In genomic region chr11:120256981-120257820, GRCm38 (mm10) we compare ENCODE assay signal across 10 mouse cellular contexts. TPM values are rescaled to one million over a fixed set of nuclear protein-coding genes. Genes with fewer than 3 reads are reported as not detected.
A peak's percentile ranks its signal among the peaks of the same experiment; 100 is the strongest.
DNase-seq lines count a peak whose midpoint lies in the region; ATAC-seq lines count a peak whose summit lies in the region.
"Had no signal": no experiment of that assay in that cellular context is flagged by ENCODE, and none has a peak within 500 bp of the region (broad histone marks: within the 10 kb centered on the region; RNA-seq: fewer than 3 reads in every experiment).

No protein-coding gene starts in this region.

- H3K9ac ChIP-seq in heart, embryonic 13.5 days: 0 out of 2 replicates have a peak overlapping the region, but pooled peaks have one; percentile 13
- H3K9ac ChIP-seq in midbrain, embryonic 15.5 days: no peak overlapping the region
- H3K9ac ChIP-seq in heart, embryonic 12.5 days: no peak overlapping the region
- H3K9ac ChIP-seq: limb, embryonic 13.5 days had no signal

- WGBS in heart, embryonic 13.5 days: 75% methylated on average over 10 of the region's 10 CpGs
- 83% methylated on average over 10 of the region's 10 CpGs for WGBS in embryonic facial prominence, embryonic 10.5 days
- 47% methylated on average over 10 of the region's 10 CpGs for WGBS in midbrain, embryonic 15.5 days
- 68% methylated on average over 10 of the region's 10 CpGs for whole genome bisulfite sequencing in heart, embryonic 12.5 days

- no peak for ATAC-seq in heart, embryonic 13.5 days (ENCODE audit: extremely low read depth, insufficient number of reproducible peaks, low FRiP score, low TSS enrichment)
- no peak for ATAC-seq in midbrain, embryonic 15.5 days (replicated peaks)
- ATAC-seq in heart, embryonic 12.5 days (ENCODE audit: insufficient number of reproducible peaks, low FRiP score): no peak

- H3K27ac ChIP-seq in heart, embryonic 13.5 days (replicated peaks): no peak overlapping the region
- H3K27ac ChIP-seq in embryonic facial prominence, embryonic 10.5 days (replicated peaks): peak overlapping the region; percentile 36
- 0 out of 2 replicates have a peak overlapping the region, but pooled peaks have one; percentile 0 for H3K27ac ChIP-seq in midbrain, embryonic 15.5 days
- H3K27ac ChIP-seq in heart, embryonic 12.5 days (ENCODE audit: poor library complexity, severe bottlenecking): no peak overlapping the region
- H3K27ac ChIP-seq: limb, embryonic 13.5 days had no signal

- intact Hi-C loops in heart, postnatal 25 days (cut with DNase I): no loop called here

- no peaks in the 10 kb centered on the region for H3K9me3 ChIP-seq in heart, embryonic 13.5 days
- no peaks in the 10 kb centered on the region for H3K9me3 ChIP-seq in embryonic facial prominence, embryonic 10.5 days
- no peaks in the 10 kb centered on the region for H3K9me3 ChIP-seq in midbrain, embryonic 15.5 days
- no peaks in the 10 kb centered on the region for H3K9me3 ChIP-seq in heart, embryonic 12.5 days (replicated peaks)
- H3K9me3 ChIP-seq: limb, embryonic 13.5 days had no signal

- H3K27me3 ChIP-seq in heart, embryonic 13.5 days (replicated peaks): no peaks in the 10 kb centered on the region; the same call in 1 of the 2 replicates
- H3K27me3 ChIP-seq in embryonic facial prominence, embryonic 10.5 days (replicated peaks; ENCODE audit: low read depth, poor library complexity, severe bottlenecking): no peaks in the 10 kb centered on the region
- no peaks in the 10 kb centered on the region for H3K27me3 ChIP-seq in midbrain, embryonic 15.5 days (replicated peaks)
- H3K27me3 ChIP-seq in heart, embryonic 12.5 days (replicated peaks): no peaks in the 10 kb centered on the region

- H3K4me1 ChIP-seq in heart, embryonic 13.5 days: peaks cover 94% of the 10 kb centered on the region
- peaks cover 100% of the 10 kb centered on the region for H3K4me1 ChIP-seq in embryonic facial prominence, embryonic 10.5 days
- H3K4me1 ChIP-seq in midbrain, embryonic 15.5 days: peaks cover 89% of the 10 kb centered on the region
- H3K4me1 ChIP-seq in heart, embryonic 12.5 days (replicated peaks): peaks cover 86% of the 10 kb centered on the region

- no peak overlapping the region for H3K4me3 ChIP-seq in heart, embryonic 13.5 days
- peak overlapping the region; percentile 21; the same call in 1 of the 2 replicates for H3K4me3 ChIP-seq in embryonic facial prominence, embryonic 10.5 days
- no peak overlapping the region for H3K4me3 ChIP-seq in midbrain, embryonic 15.5 days
- H3K4me3 ChIP-seq in heart, embryonic 12.5 days: no peak overlapping the region
- H3K4me3 ChIP-seq: limb, embryonic 13.5 days had no signal

- no peak for DNase-seq in heart, postnatal 25 days (ENCODE audit: low spot score)
- DNase-seq in Muller cell, postnatal 12 days (ENCODE audit: inconsistent ontology term): peak; percentile 96
- no peak for DNase-seq in embryonic facial prominence, embryonic 10.5 days (ENCODE audit: low spot score)
- no peak for DNase-seq in thymus, postnatal 36 days
- no peak for DNase-seq in layer of hippocampus, postnatal 36 days
- DNase-seq: kidney, adult 8-10 months had no signal

- 0 out of 2 replicates have a peak, but pooled peaks cover 6% of the 10 kb centered on the region for H3K36me3 ChIP-seq in heart, embryonic 13.5 days
- H3K36me3 ChIP-seq in embryonic facial prominence, embryonic 10.5 days (replicated peaks): peaks cover 80% of the 10 kb centered on the region
- H3K36me3 ChIP-seq in midbrain, embryonic 15.5 days (replicated peaks): no peaks in the 10 kb centered on the region
- peaks cover 9% of the 10 kb centered on the region; the same call in 1 of the 2 replicates for H3K36me3 ChIP-seq in heart, embryonic 12.5 days
- H3K36me3 ChIP-seq: limb, embryonic 13.5 days had no signal

- no peak overlapping the region for H3K4me2 ChIP-seq in heart, embryonic 13.5 days
- no peak overlapping the region for H3K4me2 ChIP-seq in midbrain, embryonic 15.5 days
- H3K4me2 ChIP-seq in heart, embryonic 12.5 days: no peak overlapping the region
- H3K4me2 ChIP-seq: limb, embryonic 13.5 days had no signal

RNA-seq across cellular contexts. Expression of gene Bahcc1, which starts 24.5 kb away (rescaled TPM):
- polyA plus RNA-seq in heart, embryonic 13.5 days (2015; fragmentation: Nextera tagmentation; extraction: Ambion mirVana): 4.4 and 5.2 TPM in 2 replicates
- 1 to 10 TPM; 7.8 to 8.3 TPM for total RNA-seq in heart, postnatal 25 days (2021)
- 18.0 and 18.4 TPM in 2 replicates for polyA plus RNA-seq in embryonic facial prominence, embryonic 10.5 days (2016; fragmentation: Nextera tagmentation; extraction: Ambion mirVana)
- 16.2 and 16.7 TPM in 2 replicates for polyA plus RNA-seq in midbrain, embryonic 15.5 days (2015; fragmentation: Nextera tagmentation; extraction: Ambion mirVana)
- polyA plus RNA-seq in heart, embryonic 12.5 days (2016; fragmentation: Nextera tagmentation; extraction: Ambion mirVana): 6.5 and 7.6 TPM in 2 replicates
- total RNA-seq in layer of hippocampus, postnatal 36 days (2021): 10 to 100 TPM; 19.6 to 20.0 TPM

Comparison
In these comparisons a context has a peak if more than half of its experiments do, and no peak if none do; other contexts are left out.
1. H3K27ac ChIP-seq: peak in embryonic facial prominence, embryonic 10.5 days (single experiment) and midbrain, embryonic 15.5 days (single experiment); none in heart, embryonic 13.5 days (single experiment) and heart, embryonic 12.5 days (single experiment).